Mouse (Mus musculus) heart, adult 9 months (tissue): ENCODE measurements around the gene Dll4.

Source experiments
- DNase-seq, 2 experiments: peaks; one replicate each; pipeline ENCODE4 v3.0.0; 2022; ENCODE audit warnings: low spot score in 2 of 2

Dll4 gene

GRCm38 (mm10) chr2:119311544-119311943, 14.0 kb upstream of the Dll4 start:
- DNase-seq, result peak; percentile 53 to 71

GRCm38 (mm10) chr2:119312380-119312958, 13.1 kb upstream of the Dll4 start:
- no peak for DNase-seq

DNA sequence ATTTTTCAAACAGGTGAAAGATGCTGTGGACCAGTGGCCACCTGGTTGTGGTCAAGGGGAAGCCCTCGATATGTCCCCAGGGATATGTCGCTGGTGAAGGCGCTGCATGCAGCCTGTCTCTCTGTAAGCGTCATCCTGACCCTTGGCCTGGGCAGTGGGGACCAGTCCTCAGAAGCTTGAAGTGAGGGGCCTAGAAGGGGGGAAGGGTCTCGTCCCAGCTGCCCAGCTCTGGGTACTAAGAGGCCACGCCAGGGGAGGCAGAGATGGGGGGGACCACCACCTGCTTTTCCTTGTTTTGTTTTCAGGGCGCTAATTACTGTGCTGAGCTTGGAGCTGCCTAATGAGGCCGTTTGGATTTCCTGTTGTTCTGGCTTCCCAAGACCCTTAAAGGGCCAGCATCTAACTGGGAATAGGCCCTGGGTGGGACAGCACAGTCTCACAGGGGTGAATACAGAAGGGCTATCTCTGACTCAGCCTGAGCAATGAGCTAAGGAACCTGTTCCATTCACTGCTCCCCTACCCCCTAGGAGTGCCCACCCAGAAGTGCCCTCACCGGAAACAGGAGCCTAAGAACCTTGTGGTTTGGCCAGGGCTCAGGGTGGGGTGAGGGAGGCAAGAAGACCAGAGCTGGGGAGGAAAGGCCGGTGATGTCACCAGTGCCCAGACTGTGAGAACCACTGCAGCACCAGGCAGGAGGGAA, 11.7 kb upstream of the Dll4 start:
- DNase-seq, result no peak

- DNase-seq, result no peak
Observed at GRCm38 (mm10) chr2:119314742-119315310, 10.8 kb upstream of the Dll4 start.

DNA sequence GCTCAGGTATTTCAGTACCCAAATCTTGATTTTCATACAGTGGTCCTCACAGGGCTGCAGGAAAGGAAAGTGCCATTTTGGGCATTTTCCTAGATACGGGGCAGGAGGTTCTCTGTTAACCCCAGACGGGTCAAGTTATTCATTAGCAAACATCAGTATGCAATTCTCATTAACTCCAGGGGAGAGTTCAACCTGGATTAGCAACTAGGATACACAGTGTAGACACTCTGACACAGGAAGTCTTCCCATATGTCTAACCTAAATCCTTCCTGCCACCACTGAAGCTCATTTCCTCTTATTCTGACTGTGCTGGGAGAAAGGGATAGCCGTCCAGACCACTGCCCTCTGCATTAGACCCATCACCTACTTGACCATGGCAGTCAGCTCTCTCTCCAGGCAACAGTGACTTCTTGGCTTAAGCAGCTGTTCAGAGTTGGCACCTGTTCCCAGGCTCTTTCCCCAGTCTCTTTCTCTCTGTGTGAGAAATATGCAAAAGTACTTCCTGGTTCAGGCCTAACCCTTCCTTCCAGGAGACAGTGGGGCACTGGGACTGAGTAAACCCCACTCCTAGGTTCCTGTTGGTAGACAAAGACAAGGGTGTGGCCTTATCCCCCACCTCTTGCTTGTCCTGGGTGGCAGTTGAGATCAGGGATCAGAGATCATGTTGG, 7.4 kb upstream of the Dll4 start:
- DNase-seq, result no peak

- DNase-seq, result no peak
Observed at GRCm38 (mm10) chr2:119320571-119320970, 5.0 kb upstream of the Dll4 start.

- no peak for DNase-seq
Observed at GRCm38 (mm10) chr2:119321771-119322586, 3.6 kb upstream of the Dll4 start.

- no peak for DNase-seq
Observed at GRCm38 (mm10) chr2:119322587-119323300, 2.8 kb upstream of the Dll4 start.

DNA sequence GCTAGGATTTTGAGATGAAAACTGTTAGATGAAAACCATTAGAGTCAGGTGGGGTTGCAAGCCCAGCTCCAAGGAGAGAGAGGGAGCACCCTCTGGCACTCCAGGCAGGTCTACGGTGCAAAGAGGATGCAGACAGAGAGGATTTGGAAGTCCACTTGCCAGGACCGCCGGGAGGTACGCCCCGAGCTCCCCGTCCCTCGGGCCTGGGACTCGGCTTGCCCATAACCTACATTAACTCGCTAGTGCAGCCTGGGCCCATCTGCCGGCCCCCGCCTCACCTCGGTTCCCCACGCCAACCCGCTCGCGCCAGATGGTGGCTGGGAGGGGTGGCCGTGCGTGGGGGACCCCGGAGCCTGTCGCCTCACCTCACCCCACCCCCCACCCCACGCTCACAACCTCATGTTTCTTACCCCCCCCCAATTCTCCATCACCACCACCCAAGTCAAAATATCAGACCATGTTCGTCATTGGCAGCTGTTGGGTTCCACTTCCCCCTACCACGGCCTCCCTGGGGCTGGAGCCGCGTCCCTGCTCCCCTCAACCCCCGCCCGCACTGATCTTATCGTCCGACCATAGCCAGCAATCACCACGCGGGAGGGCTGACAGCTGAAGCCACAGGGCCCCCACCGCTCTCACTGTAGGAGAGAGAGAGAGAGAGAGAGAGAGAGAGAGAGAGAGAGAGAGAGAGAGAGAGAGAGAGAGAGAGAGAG, 1.6 kb upstream of the Dll4 start:
- DNase-seq, result no peak

DNA sequence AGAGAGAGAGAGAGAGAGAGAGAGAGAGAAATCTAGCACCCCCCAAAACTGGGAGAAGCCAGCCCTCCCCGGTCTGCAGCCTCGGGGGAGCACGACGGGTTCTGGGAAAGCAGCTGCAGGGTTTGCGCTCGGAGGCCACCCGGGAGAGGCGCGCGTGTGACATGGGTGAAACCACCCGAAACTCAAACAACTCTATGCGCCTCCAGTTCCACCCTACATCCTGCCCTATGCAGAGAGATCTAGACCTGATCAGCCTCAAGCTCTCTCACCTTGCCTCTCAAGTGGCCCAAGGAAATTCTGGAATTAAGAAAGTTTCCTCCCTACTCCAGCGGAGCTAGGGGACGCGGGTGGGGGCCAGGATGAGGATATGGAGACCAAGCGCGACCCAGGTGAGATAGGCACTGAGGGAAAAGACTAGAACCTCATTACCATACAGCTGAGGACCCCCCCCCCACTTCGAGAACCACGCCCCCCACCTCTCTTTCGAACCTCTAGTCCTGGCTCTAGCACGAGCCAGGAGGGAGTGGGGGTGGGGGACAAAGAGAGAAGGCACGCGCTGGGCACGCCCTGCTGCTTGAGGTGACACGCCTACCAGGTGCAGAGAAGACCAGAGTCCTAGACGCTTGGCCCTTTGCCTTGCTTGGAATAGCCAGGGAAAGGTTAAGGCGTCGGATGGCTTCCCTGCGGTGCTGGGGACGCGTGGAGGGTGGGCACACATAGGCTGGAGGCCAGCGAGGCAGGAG, 837 bp upstream of the Dll4 start:
- DNase-seq, result no peak

DNA sequence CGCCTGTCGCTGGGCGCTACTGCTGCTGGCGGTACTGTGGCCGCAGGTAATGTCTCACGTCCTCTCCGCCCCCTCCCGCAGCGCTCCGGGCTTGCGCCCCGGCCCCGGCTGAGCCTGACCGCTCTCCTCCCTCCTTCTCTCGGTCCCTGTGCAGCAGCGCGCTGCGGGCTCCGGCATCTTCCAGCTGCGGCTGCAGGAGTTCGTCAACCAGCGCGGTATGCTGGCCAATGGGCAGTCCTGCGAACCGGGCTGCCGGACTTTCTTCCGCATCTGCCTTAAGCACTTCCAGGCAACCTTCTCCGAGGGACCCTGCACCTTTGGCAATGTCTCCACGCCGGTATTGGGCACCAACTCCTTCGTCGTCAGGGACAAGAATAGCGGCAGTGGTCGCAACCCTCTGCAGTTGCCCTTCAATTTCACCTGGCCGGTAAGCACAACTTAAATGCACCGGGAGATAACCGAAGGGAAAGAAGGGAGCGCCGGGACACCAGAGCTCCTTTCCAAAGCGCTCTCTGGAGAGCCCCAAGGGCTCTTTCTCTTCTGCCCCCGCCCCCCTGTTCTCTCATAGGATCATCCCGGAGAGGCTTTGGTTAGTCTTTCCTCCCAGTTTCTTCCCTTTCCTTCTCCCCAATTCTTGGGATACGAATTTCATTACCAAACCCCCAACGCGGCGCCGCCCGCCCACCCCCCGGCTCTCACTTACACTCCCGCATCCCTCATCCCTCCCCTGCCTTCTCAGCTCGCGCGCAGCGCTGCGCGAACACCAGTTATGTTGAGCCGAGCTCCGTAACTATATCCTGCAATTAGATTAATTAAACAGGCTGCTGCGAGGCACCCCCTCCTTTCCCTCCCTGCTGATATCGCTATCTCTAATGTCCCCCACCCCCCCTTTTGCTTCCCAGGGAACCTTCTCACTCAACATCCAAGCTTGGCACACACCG, 847 bp downstream of the Dll4 start:
- no peak for DNase-seq

GRCm38 (mm10) chr2:119327102-119327480, 1.5 kb downstream of the Dll4 start:
- peak; percentile 82 to 85 for DNase-seq

- DNase-seq, result no peak
Observed at GRCm38 (mm10) chr2:119327942-119328526, 2.5 kb downstream of the Dll4 start.

DNA sequence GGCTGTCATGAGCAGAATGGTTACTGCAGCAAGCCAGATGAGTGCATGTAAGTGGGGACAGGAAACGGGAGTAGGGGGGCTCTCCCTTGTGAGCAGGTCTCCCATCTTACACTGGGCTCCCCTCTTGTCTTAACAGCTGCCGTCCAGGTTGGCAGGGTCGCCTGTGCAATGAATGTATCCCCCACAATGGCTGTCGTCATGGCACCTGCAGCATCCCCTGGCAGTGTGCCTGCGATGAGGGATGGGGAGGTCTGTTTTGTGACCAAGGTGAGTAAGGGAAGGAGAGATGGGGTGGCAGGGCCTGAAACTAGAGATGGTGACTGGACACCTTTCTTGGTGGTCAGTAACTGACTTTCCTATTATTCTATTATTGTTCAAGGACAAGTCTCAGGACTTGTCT, 3.0 kb downstream of the Dll4 start:
- DNase-seq, result no peak

- no peak for DNase-seq
Observed at GRCm38 (mm10) chr2:119329123-119329817, 3.7 kb downstream of the Dll4 start.

DNA sequence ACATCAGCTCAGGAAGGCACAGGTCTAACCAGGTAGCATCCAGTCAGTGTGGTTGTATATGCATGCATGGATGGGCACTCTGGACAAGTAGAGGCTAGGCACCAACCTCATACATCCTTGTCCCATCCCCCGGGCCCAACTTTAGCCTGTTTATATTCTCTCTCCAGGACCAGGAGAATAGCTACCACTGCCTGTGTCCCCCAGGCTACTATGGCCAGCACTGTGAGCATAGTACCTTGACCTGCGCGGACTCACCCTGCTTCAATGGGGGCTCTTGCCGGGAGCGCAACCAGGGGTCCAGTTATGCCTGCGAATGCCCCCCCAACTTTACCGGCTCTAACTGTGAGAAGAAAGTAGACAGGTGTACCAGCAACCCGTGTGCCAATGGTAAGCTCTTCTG, 5.2 kb downstream of the Dll4 start:
- no peak for DNase-seq

- DNase-seq, result no peak
Observed at GRCm38 (mm10) chr2:119332177-119332661, 6.6 kb downstream of the Dll4 start.

- no peak for DNase-seq
Observed at GRCm38 (mm10) chr2:119334135-119334534, 8.6 kb downstream of the Dll4 start.
